ENCODE assay signal across 9 mouse cellular contexts in the genomic region with DNA sequence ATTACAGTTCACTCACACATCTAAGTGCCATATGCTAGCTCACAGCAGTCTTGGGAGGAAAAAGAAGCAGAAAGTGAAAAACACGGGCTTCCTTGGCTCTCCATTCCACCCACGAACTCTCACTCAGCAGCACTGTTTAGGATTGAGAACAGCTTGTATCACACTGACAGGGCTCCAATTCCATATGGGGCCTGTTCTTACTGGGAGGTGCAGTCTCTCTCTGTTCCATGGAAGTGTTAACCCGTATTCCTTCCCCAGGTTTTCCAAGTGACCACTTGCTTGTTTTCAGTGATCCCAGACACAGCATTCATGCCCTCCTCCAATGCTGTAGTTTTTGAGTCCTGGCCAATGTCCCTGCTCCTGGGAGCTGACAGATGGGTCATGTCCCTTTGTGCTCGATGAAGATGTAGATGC.
DNase-seq lines count a peak whose midpoint lies in the region; ATAC-seq and TF ChIP-seq lines count a peak whose summit lies in the region.
"Had no signal": no experiment of that assay in that cellular context is flagged by ENCODE, and none has a peak within 500 bp of the region (broad histone marks: within the 10 kb centered on the region; RNA-seq: fewer than 3 reads in every experiment).

No protein-coding gene starts in this region.

- H3K4me2 ChIP-seq in midbrain, embryonic 16.5 days (ENCODE audit: low read length) = no peak overlapping the region

- no peaks in the 10 kb centered on the region for H3K9me3 ChIP-seq in midbrain, embryonic 16.5 days (replicated peaks; ENCODE audit: control insufficient read depth, low read length, poor library complexity, severe bottlenecking)

- 71% methylated on average over 4 of the region's 4 CpGs for WGBS in kidney, adult 2 months
- WGBS in midbrain, embryonic 16.5 days = 83% methylated on average over 4 of the region's 4 CpGs

- no peak for TF ChIP-seq CTCF in kidney, adult 2 months (conservative IDR thresholded peaks at IDR 0.05; ENCODE audit: insufficient read depth, insufficient read length, low read depth, low read length)

- H3K27me3 ChIP-seq in kidney, adult 2 months (replicated peaks; ENCODE audit: control insufficient read depth, insufficient read depth, low read length) = no peaks in the 10 kb centered on the region
- H3K27me3 ChIP-seq in midbrain, embryonic 16.5 days (ENCODE audit: control insufficient read depth, insufficient read depth, low read depth, low read length) = no peaks in the 10 kb centered on the region

- no peak overlapping the region for H3K4me3 ChIP-seq in kidney, adult 2 months (ENCODE audit: insufficient read depth, low read depth, low read length)
- no peak overlapping the region for H3K4me3 ChIP-seq in midbrain, embryonic 16.5 days (ENCODE audit: low read depth, low read length)

- no peak for TF ChIP-seq POLR2A in kidney, adult 2 months (IDR thresholded peaks at IDR 0.05; ENCODE audit: low read depth, low read length)

- H3K9ac ChIP-seq in midbrain, embryonic 16.5 days (ENCODE audit: low read depth, low read length) = no peak overlapping the region
- H3K9ac ChIP-seq: liver, embryonic 14.5 days had no signal

- no peaks in the 10 kb centered on the region; the same call in 1 of the 2 replicates for H3K4me1 ChIP-seq in kidney, adult 2 months (ENCODE audit: control insufficient read depth, insufficient read depth, low read length)
- H3K4me1 ChIP-seq in midbrain, embryonic 16.5 days (ENCODE audit: control insufficient read depth, insufficient read depth, low read length) = no peaks in the 10 kb centered on the region

- ATAC-seq in midbrain, embryonic 16.5 days = no peak

- DNase-seq in kidney, adult 2 months = peak; percentile 34
- DNase-seq in kidney, adult 11 months = no peak
- peak; percentile 8 to 27 for DNase-seq in cerebellum, postnatal 25 days
- peak; percentile 41 to 51 for DNase-seq in kidney, postnatal 4 days
- DNase-seq in right cerebral cortex, postnatal 10 days (ENCODE audit: low spot score in 2 of 2) = peak; percentile 77 to 91
- DNase-seq in thymus, postnatal 4 days = no peak
- DNase-seq in ovary, postnatal 10 days (ENCODE audit: low spot score) = no peak

- H3K27ac ChIP-seq in kidney, adult 2 months (ENCODE audit: insufficient read depth, low read depth, low read length) = no peak overlapping the region
- no peak overlapping the region for H3K27ac ChIP-seq in midbrain, embryonic 16.5 days (ENCODE audit: low read length)
- H3K27ac ChIP-seq: liver, embryonic 14.5 days had no signal

- no peaks in the 10 kb centered on the region for H3K36me3 ChIP-seq in kidney, adult 2 months (ENCODE audit: control insufficient read depth, insufficient read depth, low read length)
- no peaks in the 10 kb centered on the region for H3K36me3 ChIP-seq in midbrain, embryonic 16.5 days (ENCODE audit: control insufficient read depth, insufficient read depth, low read length)

Comparison
In these comparisons a context has a peak if more than half of its experiments do, and no peak if none do; other contexts are left out.
1. DNase-seq: peak in kidney, adult 2 months (single experiment), cerebellum, postnatal 25 days (2 of 2), kidney, postnatal 4 days (2 of 2) and right cerebral cortex, postnatal 10 days (2 of 2); none in kidney, adult 11 months (single experiment), thymus, postnatal 4 days (single experiment) and ovary, postnatal 10 days (single experiment).